ENCODE assay signal across 8 mouse cellular contexts in genomic region chr2:3175988-3176387, GRCm38 (mm10).
DNase-seq lines count a peak whose midpoint lies in the region; ATAC-seq and TF ChIP-seq lines count a peak whose summit lies in the region.
"Not testable (repeated sequence)": the region's sequence is repeated elsewhere in the genome, so short reads cannot be mapped to it uniquely, and the experiment has no call there.

No protein-coding gene starts in this region.

- not testable (repeated sequence) for H3K79me2 ChIP-seq in MEL (ENCODE audit: control insufficient read depth, insufficient read depth, low read length, poor library complexity)

- H3K9ac ChIP-seq in MEL (ENCODE audit: control insufficient read depth, low read depth, low read length, poor library complexity, severe bottlenecking); forebrain, postnatal 0 days; hindbrain, postnatal 0 days (replicated peaks; ENCODE audit: low read length); stomach, postnatal 0 days (ENCODE audit: low read length): not testable (repeated sequence)

- not testable (repeated sequence) for TF ChIP-seq POLR2A in MEL (IDR thresholded peaks at IDR 0.05; ENCODE audit: control insufficient read depth in 1 of 2, insufficient read depth in 1 of 2, low read depth in 1 of 2, low read length in 2 of 2, poor library complexity in 1 of 2); bone marrow, adult 2 months (IDR thresholded peaks at IDR 0.05; ENCODE audit: borderline replicate concordance, control insufficient read depth, low read depth, low read length); lung, adult 2 months (IDR thresholded peaks at IDR 0.05; ENCODE audit: borderline replicate concordance, extremely low read depth, low read depth, low read length)

- TF ChIP-seq EP300 in MEL (IDR thresholded peaks at IDR 0.05; ENCODE audit: low read depth in 1 of 2, low read length in 2 of 2); stomach, postnatal 0 days (optimal IDR thresholded peaks at IDR 0.05): not testable (repeated sequence)

- not testable (repeated sequence) for H3K4me3 ChIP-seq in MEL (ENCODE audit: control insufficient read depth in 1 of 2, insufficient read depth in 1 of 2, low read depth in 2 of 2, low read length in 2 of 2); bone marrow, adult 2 months (replicated peaks; ENCODE audit: control insufficient read depth, low read depth, low read length); forebrain, postnatal 0 days (ENCODE audit: low read depth, low read length); hindbrain, postnatal 0 days (ENCODE audit: low read length); layer of hippocampus, adult 2 months; lung, adult 2 months (replicated peaks; ENCODE audit: extremely low read depth, low read depth, low read length); stomach, postnatal 0 days (ENCODE audit: low read depth, low read length)

- not testable (repeated sequence) for H3K9me3 ChIP-seq in MEL (replicated peaks; ENCODE audit: insufficient read depth, low read length); forebrain, postnatal 0 days (ENCODE audit: low read length); hindbrain, postnatal 0 days (ENCODE audit: low read length); stomach, postnatal 0 days (ENCODE audit: control insufficient read depth, low read length)

- not testable (repeated sequence) for ATAC-seq in forebrain, postnatal 0 days; hindbrain, postnatal 0 days; stomach, postnatal 0 days (ENCODE audit: low FRiP score, low TSS enrichment)

- H3K36me3 ChIP-seq in MEL (ENCODE audit: control insufficient read depth in 1 of 2, insufficient read depth in 2 of 2, low read length in 2 of 2); forebrain, postnatal 0 days (ENCODE audit: insufficient read depth); hindbrain, postnatal 0 days (ENCODE audit: insufficient read depth, low read length); stomach, postnatal 0 days (ENCODE audit: control insufficient read depth, insufficient read depth, low read length): not testable (repeated sequence)

- not testable (repeated sequence) for H3K27ac ChIP-seq in MEL (ENCODE audit: control insufficient read depth, low read depth, low read length); bone marrow, adult 2 months (ENCODE audit: control insufficient read depth, insufficient read depth, low read depth, low read length, poor library complexity); forebrain, postnatal 0 days (ENCODE audit: low read depth, low read length); hindbrain, postnatal 0 days; stomach, postnatal 0 days (replicated peaks)
- H3K27ac ChIP-seq in layer of hippocampus, adult 2 months, result peak overlapping the region; percentile 66; the same call in 1 of the 2 replicates

- 91% methylated on average over 4 of the region's 4 CpGs for WGBS in bone marrow, adult 2 months
- WGBS in forebrain, postnatal 0 days, result 93% methylated on average over 4 of the region's 4 CpGs
- 90% methylated on average over 4 of the region's 4 CpGs for WGBS in hindbrain, postnatal 0 days
- WGBS in lung, adult 2 months, result 97% methylated on average over 4 of the region's 4 CpGs
- WGBS in stomach, postnatal 0 days, result 94% methylated on average over 4 of the region's 4 CpGs

- TF ChIP-seq RAD21 in MEL (IDR thresholded peaks at IDR 0.05; ENCODE audit: low read depth, low read length), result peak; percentile 59

- not testable (repeated sequence) for H3K4me1 ChIP-seq in MEL (ENCODE audit: control insufficient read depth in 1 of 2, insufficient read depth in 2 of 2, low read length in 2 of 2); bone marrow, adult 2 months (ENCODE audit: control insufficient read depth, insufficient read depth, low read length); forebrain, postnatal 0 days (ENCODE audit: insufficient read depth); hindbrain, postnatal 0 days (ENCODE audit: insufficient read depth, low read length); stomach, postnatal 0 days (replicated peaks; ENCODE audit: control insufficient read depth, insufficient read depth)
- peaks cover 13% of the 10 kb centered on the region for H3K4me1 ChIP-seq in lung, adult 2 months (ENCODE audit: control insufficient read depth, insufficient read depth, low read length)

- peak; percentile 1 for DNase-seq in CD4-positive, CD25-positive, alpha-beta regulatory T cell, adult 2 months (ENCODE audit: low read depth, low spot score)
- peak; percentile 38 for DNase-seq in MEL (ENCODE audit: low read depth, low spot score)
- DNase-seq in forebrain, postnatal 0 days; hindbrain, postnatal 0 days (ENCODE audit: low spot score); layer of hippocampus, adult 2 months (ENCODE audit: low spot score in 2 of 2); lung, adult 2 months; stomach, postnatal 0 days (ENCODE audit: low spot score): not testable (repeated sequence)

- H3K4me2 ChIP-seq in forebrain, postnatal 0 days (ENCODE audit: low read depth); hindbrain, postnatal 0 days (ENCODE audit: low read depth, low read length); stomach, postnatal 0 days (replicated peaks; ENCODE audit: low read depth): not testable (repeated sequence)

- TF ChIP-seq CTCF in MEL (IDR thresholded peaks at IDR 0.05 in 2 of 3, conservative IDR thresholded peaks at IDR 0.05 in 1 of 3; ENCODE audit: control insufficient read depth in 1 of 3, insufficient read depth in 1 of 3, low read depth in 2 of 3, low read length in 3 of 3, poor library complexity in 1 of 3, severe bottlenecking in 1 of 3), result peak; percentile 29 to 55 (median 41)
- TF ChIP-seq CTCF in bone marrow, adult 2 months (IDR thresholded peaks at IDR 0.05; ENCODE audit: control insufficient read depth, insufficient read depth, low read length), result 0 out of 2 replicates have a peak, but pooled peaks have one; percentile 11
- peak; percentile 50 for TF ChIP-seq CTCF in forebrain, postnatal 0 days (IDR thresholded peaks at IDR 0.05; ENCODE audit: low read depth)
- peak; percentile 44 for TF ChIP-seq CTCF in hindbrain, postnatal 0 days (IDR thresholded peaks at IDR 0.05; ENCODE audit: low read depth)
- TF ChIP-seq CTCF in layer of hippocampus, adult 2 months (conservative IDR thresholded peaks at IDR 0.05), result peak; percentile 69
- peak; percentile 8; the same call in 1 of the 2 replicates for TF ChIP-seq CTCF in lung, adult 2 months (IDR thresholded peaks at IDR 0.05; ENCODE audit: insufficient read depth, low read length)
- TF ChIP-seq CTCF in stomach, postnatal 0 days (IDR thresholded peaks at IDR 0.05; ENCODE audit: low read depth), result peak; percentile 64

- H3K27me3 ChIP-seq in MEL (ENCODE audit: control insufficient read depth in 1 of 2, insufficient read depth in 2 of 2, low read length in 2 of 2); forebrain, postnatal 0 days (ENCODE audit: insufficient read depth, low read length); hindbrain, postnatal 0 days (ENCODE audit: insufficient read depth, low read length); stomach, postnatal 0 days (ENCODE audit: control insufficient read depth, insufficient read depth, low read length): not testable (repeated sequence)

TF ChIP-seq in MEL, 35 proteins besides CTCF, POLR2A, EP300 and RAD21:
- peak; percentile 48 for TF ChIP-seq SMC3 (IDR thresholded peaks at IDR 0.05; ENCODE audit: low read depth, low read length)
TF ChIP-seq in MEL: peak in this region for 1; not testable (repeated sequence) for 34.

Comparison
In these comparisons a context has a peak if more than half of its experiments do, and no peak if none do; other contexts are left out.
1. CTCF ChIP-seq: peak in every context shown above with its lines; median percentile 69 in layer of hippocampus, adult 2 months; 64 in stomach, postnatal 0 days; 50 in forebrain, postnatal 0 days; 44 in hindbrain, postnatal 0 days; 41 in MEL; 11 in bone marrow, adult 2 months; 8 in lung, adult 2 months.